Mouse (Mus musculus) limb, embryonic 13.5 days (tissue): Measurements from ENCODE around the gene Cyp26c1. TPM values are rescaled to one million over a fixed set of nuclear protein-coding genes. Genes with fewer than 3 reads are reported as not detected.

ENCODE experiments used
- ATAC-seq: fragments of 200-750 bp; cut with Nextera tagmentation; 2 replicates; pipeline ENCODE4 v1.8.0; 2017; ENCODE audit warnings: low read depth, moderate number of reproducible peaks, moderate TSS enrichment; ENCODE audit not compliant: low FRiP score
- H3K27ac ChIP-seq: fragments of 300-500 bp; sonication (generic); 2 replicates; pipeline ENCODE4 v1.5.1; 2015; ENCODE audit warnings: inconsistent platforms, mild to moderate bottlenecking, moderate library complexity
- H3K27me3 ChIP-seq: fragments of 300-500 bp; sonication (generic); 2 replicates; pipeline ENCODE4 v1.6.1; 2015; ENCODE audit warnings: mild to moderate bottlenecking, inconsistent platforms
- H3K36me3 ChIP-seq: fragments of 300-500 bp; sonication (generic); 2 replicates; pipeline ENCODE4 v1.6.1; 2015; ENCODE audit warnings: inconsistent platforms, mild to moderate bottlenecking, moderate library complexity
- H3K4me1 ChIP-seq: fragments of 300-500 bp; sonication (generic); 2 replicates; pipeline ENCODE4 v1.6.1; 2015; ENCODE audit warnings: inconsistent platforms
- H3K4me2 ChIP-seq: fragments of 300-500 bp; sonication (generic); replicated peaks from 2 replicates; pipeline ENCODE4 v1.6.1; 2015; ENCODE audit warnings: inconsistent platforms, mild to moderate bottlenecking, moderate library complexity
- H3K4me3 ChIP-seq: fragments of 300-500 bp; sonication (generic); 2 replicates; pipeline ENCODE4 v1.5.1; 2015; ENCODE audit warnings: moderate library complexity, mild to moderate bottlenecking, inconsistent platforms
- H3K9ac ChIP-seq: fragments of 300-500 bp; sonication (generic); 2 replicates; pipeline ENCODE4 v1.6.1; 2015; ENCODE audit warnings: mild to moderate bottlenecking, inconsistent platforms
- H3K9me3 ChIP-seq: fragments of 300-500 bp; sonication (generic); 2 replicates; pipeline ENCODE4 v1.6.1; 2016; ENCODE audit warnings: inconsistent platforms
- WGBS: fragments of 180-500 bp; shearing (Covaris S2); methylation state at CpG from one replicate; pipeline ENCODE4 v1.1.7; 2015; 5-methylcytosine and 5-hydroxymethylcytosine counted together
- polyA plus RNA-seq: library from polyadenylated mRNA; unstranded; fragments of >200 nt; fragmentation: Nextera tagmentation; extraction: Ambion mirVana; gene quantifications from 2 replicates; pipeline ENCODE4 v1.2.1, GENCODE M21; 2015

Gene Cyp26c1
- 0.14 and 0.24 TPM in 2 replicates for polyA plus RNA-seq

GRCm38 (mm10) chr19:37685281-37685680, at the start of gene Cyp26c1:
Cyp26c1 (plus strand) TSS chr19:37685581.
- peak within 1 kb of the TSS; percentile 15 for H3K4me3 ChIP-seq
- peak within 1 kb of the TSS; percentile 39; the same call in 1 of the 2 replicates for H3K4me2 ChIP-seq
- no peaks in the 10 kb centered on the region for H3K36me3 ChIP-seq
- H3K27me3 ChIP-seq: peaks cover 94% of the 10 kb centered on the region
- ATAC-seq: no peak; the same call in 1 of the 2 replicates
- no peak within 1 kb of the TSS for H3K9ac ChIP-seq
- no peak within 1 kb of the TSS for H3K27ac ChIP-seq
- H3K4me1 ChIP-seq: peaks cover 28% of the 10 kb centered on the region
- 4% methylated on average over 6 of the region's 6 CpGs for WGBS
- H3K9me3 ChIP-seq: no peaks in the 10 kb centered on the region

- no peak overlapping the region for H3K4me2 ChIP-seq
- H3K9me3 ChIP-seq: no peaks in the 10 kb centered on the region
- no peaks in the 10 kb centered on the region for H3K27me3 ChIP-seq
- H3K4me3 ChIP-seq: no peak overlapping the region
- 40% methylated on average over 2 of the region's 2 CpGs for WGBS
- no peak overlapping the region for H3K27ac ChIP-seq
- H3K4me1 ChIP-seq: no peaks in the 10 kb centered on the region
- ATAC-seq: no peak
- H3K36me3 ChIP-seq: no peaks in the 10 kb centered on the region
- no peak overlapping the region for H3K9ac ChIP-seq
These were observed 37.4 kb upstream of the Cyp26c1 start for GRCm38 (mm10) chr19:37647994-37648393.

DNA sequence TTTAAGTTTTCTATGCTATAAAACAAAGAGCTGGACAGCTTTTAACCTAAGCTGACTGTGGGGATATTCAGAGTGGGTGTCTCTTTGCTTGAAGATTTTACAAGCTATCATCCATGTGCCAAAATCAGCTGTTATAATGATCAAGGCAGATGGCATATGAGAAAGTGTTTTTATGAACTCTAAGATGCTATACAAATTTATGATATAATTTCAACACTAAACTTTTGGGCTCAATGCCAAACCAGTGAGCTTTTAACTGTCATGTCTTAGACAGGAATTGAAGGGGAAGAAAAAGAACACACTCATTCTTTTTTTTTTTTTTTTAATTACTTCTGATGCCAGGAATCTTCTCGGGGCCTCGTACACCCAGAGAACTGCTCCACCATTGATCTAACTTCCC, 34.9 kb upstream of the Cyp26c1 start:
- Histone ChIP-seq H3K27me3 (no peaks in the 10 kb centered on the region), H3K36me3 (no peaks in the 10 kb centered on the region), H3K9ac (no peak overlapping the region), H3K4me1 (no peaks in the 10 kb centered on the region), H3K4me2 (no peak overlapping the region), H3K9me3 (no peaks in the 10 kb centered on the region), H3K4me3 (no peak overlapping the region), H3K27ac (no peak overlapping the region)
- 56% methylated on average over 2 of the region's 2 CpGs for WGBS
- no peak for ATAC-seq

DNA sequence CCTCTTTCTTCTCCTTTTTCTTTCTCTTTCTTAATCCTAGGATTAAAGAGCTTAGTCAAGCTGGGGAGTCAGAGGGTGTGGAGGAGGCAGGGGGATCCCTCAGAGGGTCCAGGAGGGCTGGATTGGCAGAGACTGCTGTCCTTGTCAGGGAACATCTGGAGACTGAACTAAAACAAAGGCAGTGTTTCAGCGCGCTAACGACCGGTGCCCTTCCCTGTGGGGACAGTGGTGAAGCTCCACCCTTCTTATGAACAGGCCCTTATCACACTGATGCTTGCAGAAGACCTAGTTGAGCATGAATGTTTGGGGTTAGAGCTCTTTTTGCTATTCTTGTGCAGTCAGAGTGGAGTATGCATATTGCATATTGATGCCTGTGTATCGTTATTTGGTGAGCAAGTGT, 31.4 kb upstream of the Cyp26c1 start:
- H3K27me3 ChIP-seq: 0 out of 2 replicates have a peak, but pooled peaks cover 4% of the 10 kb centered on the region
- 46% methylated on average over 5 of the region's 5 CpGs for WGBS

DNA sequence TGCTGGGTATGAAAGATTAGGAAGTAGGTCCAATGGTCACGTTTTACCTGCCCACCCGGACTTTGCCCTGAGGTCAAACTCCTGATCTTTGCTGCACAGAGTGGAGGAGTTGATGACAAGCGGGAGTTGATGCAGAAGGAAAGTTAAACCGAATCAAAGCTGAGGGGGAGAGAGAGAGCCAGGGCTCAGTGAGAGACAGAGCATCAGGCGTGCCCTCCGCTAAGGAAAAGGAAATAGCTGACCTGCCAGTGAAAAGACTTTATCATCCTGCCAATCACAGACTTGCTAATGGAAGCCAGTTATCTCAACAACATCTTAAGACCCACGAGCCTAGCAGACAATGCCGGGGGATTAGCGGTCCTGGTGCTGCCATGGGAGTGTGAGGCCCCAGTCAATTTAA, 28.9 kb upstream of the Cyp26c1 start:
- Histone ChIP-seq H3K27ac (no peak overlapping the region), H3K4me1 (no peaks in the 10 kb centered on the region), H3K4me3 (no peak overlapping the region), H3K9ac (no peak overlapping the region), H3K4me2 (no peak overlapping the region), H3K36me3 (no peaks in the 10 kb centered on the region), H3K9me3 (no peaks in the 10 kb centered on the region), H3K27me3 (0 out of 2 replicates have a peak, but pooled peaks cover 4% of the 10 kb centered on the region)
- ATAC-seq: no peak
- 17% methylated on average over 9 of the region's 9 CpGs for WGBS

More for the DNA sequence above, 31.4 kb upstream of the Cyp26c1 start:
- ATAC-seq: no peak
- Histone ChIP-seq H3K4me1 (no peaks in the 10 kb centered on the region), H3K27ac (no peak overlapping the region), H3K4me3 (no peak overlapping the region), H3K36me3 (no peaks in the 10 kb centered on the region), H3K9ac (no peak overlapping the region), H3K4me2 (no peak overlapping the region), H3K9me3 (no peaks in the 10 kb centered on the region)

DNA sequence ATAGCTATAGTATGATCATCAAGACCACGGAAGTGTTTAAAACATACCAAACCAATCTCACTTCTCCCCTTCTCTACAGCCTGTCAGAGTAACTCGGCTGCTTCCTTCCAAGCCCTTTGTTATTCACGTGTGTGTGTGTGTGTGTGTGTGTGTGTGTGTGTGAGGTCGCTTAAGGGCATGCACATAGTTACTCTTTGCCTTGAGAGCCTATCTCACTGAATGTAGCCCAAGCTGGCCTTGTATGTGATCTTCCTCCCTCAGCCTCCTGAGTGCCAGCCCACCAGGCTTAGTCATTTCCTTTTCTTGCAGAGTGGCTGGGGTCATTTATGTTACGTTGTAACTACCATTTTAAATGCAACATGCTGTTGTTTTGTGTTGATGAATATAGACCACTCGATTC, 20.1 kb upstream of the Cyp26c1 start:
- H3K9me3 ChIP-seq: no peaks in the 10 kb centered on the region
- H3K27ac ChIP-seq: no peak overlapping the region
- H3K4me1 ChIP-seq: no peaks in the 10 kb centered on the region
- H3K4me3 ChIP-seq: no peak overlapping the region
- no peak for ATAC-seq
- no peaks in the 10 kb centered on the region for H3K27me3 ChIP-seq
- H3K9ac ChIP-seq: no peak overlapping the region
- WGBS: 63% methylated on average over 6 of the region's 6 CpGs
- H3K36me3 ChIP-seq: no peaks in the 10 kb centered on the region
- no peak overlapping the region for H3K4me2 ChIP-seq

DNA sequence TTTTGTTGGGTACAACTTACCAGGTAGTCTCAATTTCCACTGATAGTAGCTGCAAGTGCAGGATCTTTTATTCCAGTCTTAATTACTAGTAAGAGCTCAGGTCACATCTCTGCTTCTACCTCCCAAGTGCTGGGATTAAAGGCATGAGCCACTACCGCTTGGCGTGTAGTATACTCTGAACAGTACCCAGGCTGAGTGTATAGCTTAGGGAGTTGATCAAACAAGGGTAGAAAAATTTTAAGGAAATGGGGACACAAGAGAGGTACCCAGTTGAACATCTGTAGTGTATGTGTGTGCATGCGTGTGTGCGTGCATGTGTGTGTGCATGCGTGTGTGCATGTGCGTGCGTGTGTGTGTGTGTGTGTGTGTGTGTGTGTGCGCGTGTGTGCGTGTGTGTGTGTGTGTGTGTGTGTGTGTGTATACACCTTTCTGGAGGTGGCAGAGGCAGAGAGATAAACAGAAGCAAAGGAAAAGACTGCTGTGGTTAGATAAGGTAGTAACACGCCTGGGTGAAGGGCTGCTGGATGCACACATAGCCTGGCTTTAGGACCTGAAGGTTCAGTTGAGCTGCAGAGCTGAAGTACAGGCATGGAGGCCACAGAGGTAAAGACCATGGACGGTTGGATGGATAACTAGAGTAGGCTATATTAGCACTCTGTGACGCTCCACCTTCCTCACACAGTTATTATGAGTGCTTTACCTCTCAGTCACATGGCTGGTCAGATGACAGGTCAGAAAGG, 17.4 kb upstream of the Cyp26c1 start:
- no peak for ATAC-seq
- no peak overlapping the region for H3K4me3 ChIP-seq
- H3K27ac ChIP-seq: no peak overlapping the region
- no peaks in the 10 kb centered on the region for H3K9me3 ChIP-seq
- no peak overlapping the region for H3K9ac ChIP-seq
- no peaks in the 10 kb centered on the region for H3K27me3 ChIP-seq
- H3K4me2 ChIP-seq: no peak overlapping the region
- no peaks in the 10 kb centered on the region for H3K36me3 ChIP-seq
- H3K4me1 ChIP-seq: 0 out of 2 replicates have a peak, but pooled peaks cover 4% of the 10 kb centered on the region
- 78% methylated on average over 13 of the region's 13 CpGs for WGBS

- H3K4me1 ChIP-seq: 0 out of 2 replicates have a peak, but pooled peaks cover 4% of the 10 kb centered on the region
- no peak overlapping the region for H3K4me3 ChIP-seq
- no peaks in the 10 kb centered on the region for H3K27me3 ChIP-seq
- no peak for ATAC-seq
- no peaks in the 10 kb centered on the region for H3K9me3 ChIP-seq
- no peak overlapping the region for H3K9ac ChIP-seq
- no peak overlapping the region for H3K4me2 ChIP-seq
- H3K36me3 ChIP-seq: no peaks in the 10 kb centered on the region
- WGBS: 89% methylated on average over 5 of the region's 5 CpGs
- H3K27ac ChIP-seq: no peak overlapping the region
These were observed 16.7 kb upstream of the Cyp26c1 start for GRCm38 (mm10) chr19:37668657-37669056.

DNA sequence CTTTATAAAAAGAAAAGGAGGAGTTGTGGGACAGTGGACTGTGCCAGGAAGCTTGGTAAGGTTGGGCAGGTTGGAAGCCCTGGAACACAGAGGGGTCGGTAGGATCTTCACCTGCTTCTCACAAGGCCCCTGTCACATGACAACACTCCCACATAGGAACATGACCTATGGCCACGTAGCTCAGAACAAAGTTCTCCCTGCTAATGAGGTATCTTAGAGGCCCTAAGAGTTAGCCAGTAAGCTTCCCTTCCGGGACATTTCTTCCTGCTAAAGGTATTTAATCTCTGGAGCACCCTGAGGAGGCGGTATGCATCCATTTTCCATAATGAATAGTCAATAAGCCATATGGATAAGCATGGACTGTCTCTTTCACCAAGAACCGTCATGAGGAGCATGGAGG, 15.9 kb upstream of the Cyp26c1 start:
- no peaks in the 10 kb centered on the region for H3K9me3 ChIP-seq
- 84% methylated on average over 5 of the region's 5 CpGs for WGBS
- H3K4me2 ChIP-seq: no peak overlapping the region
- H3K4me3 ChIP-seq: no peak overlapping the region
- no peak for ATAC-seq
- no peak overlapping the region for H3K9ac ChIP-seq
- 0 out of 2 replicates have a peak, but pooled peaks cover 4% of the 10 kb centered on the region for H3K4me1 ChIP-seq
- H3K27ac ChIP-seq: no peak overlapping the region
- H3K36me3 ChIP-seq: no peaks in the 10 kb centered on the region
- H3K27me3 ChIP-seq: no peaks in the 10 kb centered on the region

DNA sequence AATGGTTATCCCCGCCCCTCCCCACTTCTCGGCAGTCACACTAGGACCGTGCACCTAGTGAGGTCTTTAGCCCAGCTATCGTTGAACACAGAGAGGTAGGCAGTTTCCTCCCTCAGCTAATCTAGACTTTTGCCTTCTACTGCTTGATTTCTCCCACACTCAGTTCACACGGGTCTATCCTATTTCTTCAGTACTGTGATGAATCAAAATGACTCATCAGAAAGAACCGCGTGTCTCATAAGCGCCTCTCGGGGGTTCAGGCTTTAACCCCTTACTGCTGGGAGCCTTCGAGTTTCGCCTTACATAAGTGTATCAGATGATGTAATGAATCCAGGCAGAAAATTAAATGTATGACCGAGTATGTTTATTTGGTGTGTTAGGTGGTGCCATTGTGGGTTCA, 12.0 kb upstream of the Cyp26c1 start:
- 70% methylated on average over 12 of the region's 12 CpGs for WGBS
- no peak overlapping the region for H3K4me2 ChIP-seq
- H3K27me3 ChIP-seq: 0 out of 2 replicates have a peak, but pooled peaks cover 4% of the 10 kb centered on the region
- no peaks in the 10 kb centered on the region for H3K36me3 ChIP-seq
- H3K9me3 ChIP-seq: no peaks in the 10 kb centered on the region
- 0 out of 2 replicates have a peak, but pooled peaks cover 4% of the 10 kb centered on the region for H3K4me1 ChIP-seq
- no peak overlapping the region for H3K4me3 ChIP-seq
- H3K9ac ChIP-seq: no peak overlapping the region
- no peak overlapping the region for H3K27ac ChIP-seq
- no peak for ATAC-seq

GRCm38 (mm10) chr19:37686347-37686746, 966 bp downstream of the Cyp26c1 start:
- no peak overlapping the region for H3K27ac ChIP-seq
- peak overlapping the region; percentile 15 for H3K4me3 ChIP-seq
- H3K4me2 ChIP-seq: peak overlapping the region; percentile 39; the same call in 1 of the 2 replicates
- peaks cover 35% of the 10 kb centered on the region for H3K4me1 ChIP-seq
- no peaks in the 10 kb centered on the region for H3K9me3 ChIP-seq
- H3K36me3 ChIP-seq: no peaks in the 10 kb centered on the region
- WGBS: 2% methylated on average over 23 of the region's 23 CpGs
- no peak for ATAC-seq
- H3K9ac ChIP-seq: no peak overlapping the region
- peaks cover 97% of the 10 kb centered on the region for H3K27me3 ChIP-seq

DNA sequence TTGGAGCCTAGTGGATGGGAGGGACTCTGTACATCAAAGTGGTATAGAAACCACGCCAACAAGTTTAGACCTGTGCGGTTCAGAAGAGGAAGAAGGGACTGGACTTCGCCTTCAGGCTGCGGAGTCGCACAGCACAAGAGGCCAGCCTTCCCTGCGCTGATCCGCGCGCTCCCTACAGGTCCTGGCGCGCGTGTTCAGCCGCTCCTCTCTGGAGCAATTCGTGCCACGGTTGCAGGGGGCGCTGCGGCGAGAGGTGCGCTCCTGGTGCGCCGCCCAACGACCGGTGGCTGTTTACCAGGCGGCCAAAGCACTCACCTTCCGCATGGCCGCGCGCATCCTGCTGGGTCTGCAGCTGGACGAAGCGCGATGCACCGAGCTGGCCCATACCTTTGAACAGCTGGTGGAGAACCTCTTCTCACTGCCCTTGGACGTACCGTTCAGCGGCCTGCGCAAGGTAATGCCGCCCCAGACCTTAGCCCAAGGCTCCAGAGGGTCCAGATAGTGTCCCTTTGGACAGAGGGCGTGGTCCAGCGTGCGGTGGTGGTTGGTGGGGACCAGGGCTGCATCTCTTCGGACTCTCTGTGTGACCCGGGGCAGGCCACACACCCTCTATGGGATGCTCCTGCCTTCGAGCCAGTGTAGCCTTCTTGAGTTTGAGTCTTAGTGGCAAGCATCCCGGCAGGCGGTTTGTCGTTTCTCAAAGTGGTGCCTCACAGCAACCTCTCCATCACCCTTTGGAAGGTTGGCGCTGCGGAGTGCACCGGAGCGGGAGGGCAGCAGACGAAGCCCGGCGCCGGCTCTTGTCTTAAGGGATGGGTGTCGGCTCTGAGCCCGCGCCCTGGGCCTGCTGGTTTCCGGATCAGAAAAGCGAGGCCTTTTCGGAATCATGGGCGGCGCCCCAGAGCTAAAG, 1.8 kb downstream of the Cyp26c1 start:
- Histone ChIP-seq H3K4me3 (peak overlapping the region; percentile 24), H3K9me3 (no peaks in the 10 kb centered on the region), H3K9ac (no peak overlapping the region), H3K27me3 (peaks cover 98% of the 10 kb centered on the region), H3K36me3 (no peaks in the 10 kb centered on the region), H3K4me1 (peaks cover 35% of the 10 kb centered on the region), H3K27ac (no peak overlapping the region), H3K4me2 (peak overlapping the region; percentile 39)
- 0 out of 2 replicates have a peak, but pooled peaks have one; percentile 14 for ATAC-seq
- 2% methylated on average over 62 of the region's 62 CpGs for WGBS
